Mouse (Mus musculus) spleen, postnatal 14 days (tissue): ENCODE measurements around the gene Gpr142.

ENCODE experiments used
- DNase-seq, 2 experiments: peaks; one replicate each; pipeline ENCODE4 v3.0.0; 2021 to 2022; ENCODE audit warnings: low spot score in 2 of 2

The Gpr142 gene

DNA sequence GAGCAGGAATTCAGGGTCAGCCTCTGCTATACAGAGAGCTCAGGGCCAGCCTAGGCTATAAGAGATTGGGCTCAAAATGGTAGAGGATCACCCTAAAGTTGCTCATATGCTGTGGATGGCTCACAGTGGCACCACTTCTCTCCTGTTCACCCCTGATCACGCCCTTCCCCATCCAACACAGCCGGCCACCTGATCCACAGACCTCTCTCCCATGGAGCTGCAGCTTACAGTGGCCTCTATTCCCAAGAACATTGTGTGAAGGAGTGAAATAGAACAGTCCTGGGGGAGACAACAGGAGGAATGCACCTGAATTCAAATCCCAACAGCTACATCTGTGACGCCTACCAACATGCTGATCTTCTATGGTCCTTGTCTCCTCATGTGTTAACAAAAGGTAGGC lies at the start of gene Gpr142:
Gene Gpr142 (plus strand): TSS at position 301 of the 400 bp plus-strand sequence.
- DNase-seq = no peak

- DNase-seq = peak in 1 of 2 experiments; percentile 19
Measured at GRCm38 (mm10) chr11:114764820-114765818, 33.6 kb upstream of the Gpr142 start, which contains the start of gene Kif19a. Gene Kif19a, plus strand, starts transcription at chr11:114765388.

- no peak for DNase-seq
Measured at GRCm38 (mm10) chr11:114769911-114770310, 28.8 kb upstream of the Gpr142 start.

GRCm38 (mm10) chr11:114771896-114772295 lies 26.8 kb upstream of the Gpr142 start:
- DNase-seq = no peak

DNA sequence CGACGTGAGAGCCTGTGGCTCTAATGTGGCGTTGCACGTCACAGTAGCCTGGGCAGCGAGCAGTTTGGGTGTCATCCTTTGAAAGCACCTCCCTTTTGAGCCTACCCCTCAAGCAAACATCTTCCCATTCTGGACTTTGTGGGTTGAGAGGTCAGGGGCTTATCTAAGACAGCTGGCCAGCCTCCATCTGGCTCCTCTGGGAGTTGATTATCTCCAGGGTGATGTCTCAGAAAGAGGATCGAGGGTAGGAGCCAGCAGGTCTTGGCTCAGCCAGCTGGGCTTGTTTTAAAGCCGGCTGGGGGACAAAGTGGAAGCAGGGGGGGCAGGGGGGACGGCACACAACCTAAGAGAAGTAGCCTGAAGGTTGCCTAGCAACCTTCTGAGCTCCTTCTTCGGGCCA lies 18.6 kb upstream of the Gpr142 start:
- no peak for DNase-seq

- DNase-seq = no peak
Measured at GRCm38 (mm10) chr11:114785892-114786291, 12.8 kb upstream of the Gpr142 start.

- DNase-seq = no peak
Measured at GRCm38 (mm10) chr11:114786326-114786725, 12.4 kb upstream of the Gpr142 start.

- DNase-seq = no peak
Measured at GRCm38 (mm10) chr11:114787611-114788010, 11.1 kb upstream of the Gpr142 start.

GRCm38 (mm10) chr11:114789061-114789714 lies 9.5 kb upstream of the Gpr142 start:
- peak; percentile 52 to 76 for DNase-seq

GRCm38 (mm10) chr11:114789716-114790115 lies 9.0 kb upstream of the Gpr142 start:
- no peak for DNase-seq

- no peak for DNase-seq
Measured at GRCm38 (mm10) chr11:114790171-114790570, 8.6 kb upstream of the Gpr142 start.

- no peak for DNase-seq
Measured at GRCm38 (mm10) chr11:114790841-114791240, 7.9 kb upstream of the Gpr142 start.

GRCm38 (mm10) chr11:114791351-114791889 lies 7.3 kb upstream of the Gpr142 start:
- DNase-seq = no peak

- DNase-seq = no peak
Measured at GRCm38 (mm10) chr11:114791891-114792411, 6.8 kb upstream of the Gpr142 start.

DNA sequence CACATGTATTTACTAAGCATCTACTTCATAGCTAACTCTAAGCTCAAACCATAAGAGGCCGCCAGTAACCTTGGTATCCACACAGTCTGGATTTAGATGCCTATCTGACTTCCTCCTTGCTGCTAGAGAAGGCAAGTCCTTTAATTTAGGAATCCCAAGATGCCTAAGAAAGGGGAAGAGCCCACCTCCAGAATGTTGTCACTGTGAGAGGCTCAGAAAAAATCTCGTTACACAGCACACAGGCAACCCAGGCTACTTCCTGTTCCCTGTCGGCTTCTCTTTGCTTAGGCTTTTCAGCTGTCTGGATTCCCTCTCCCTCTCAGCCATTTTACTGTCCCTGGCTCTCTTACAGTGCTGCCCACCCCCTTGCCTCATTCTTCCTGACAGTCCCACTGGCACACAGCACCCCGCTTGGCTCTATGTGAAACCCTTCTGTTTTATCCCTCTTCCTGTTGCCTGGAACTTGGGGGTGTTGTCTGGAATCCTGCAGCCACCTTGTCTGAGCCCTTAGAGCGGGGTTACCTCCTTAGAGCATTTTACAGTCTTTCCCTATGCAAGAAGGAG lies 5.7 kb upstream of the Gpr142 start:
- DNase-seq = no peak

DNA sequence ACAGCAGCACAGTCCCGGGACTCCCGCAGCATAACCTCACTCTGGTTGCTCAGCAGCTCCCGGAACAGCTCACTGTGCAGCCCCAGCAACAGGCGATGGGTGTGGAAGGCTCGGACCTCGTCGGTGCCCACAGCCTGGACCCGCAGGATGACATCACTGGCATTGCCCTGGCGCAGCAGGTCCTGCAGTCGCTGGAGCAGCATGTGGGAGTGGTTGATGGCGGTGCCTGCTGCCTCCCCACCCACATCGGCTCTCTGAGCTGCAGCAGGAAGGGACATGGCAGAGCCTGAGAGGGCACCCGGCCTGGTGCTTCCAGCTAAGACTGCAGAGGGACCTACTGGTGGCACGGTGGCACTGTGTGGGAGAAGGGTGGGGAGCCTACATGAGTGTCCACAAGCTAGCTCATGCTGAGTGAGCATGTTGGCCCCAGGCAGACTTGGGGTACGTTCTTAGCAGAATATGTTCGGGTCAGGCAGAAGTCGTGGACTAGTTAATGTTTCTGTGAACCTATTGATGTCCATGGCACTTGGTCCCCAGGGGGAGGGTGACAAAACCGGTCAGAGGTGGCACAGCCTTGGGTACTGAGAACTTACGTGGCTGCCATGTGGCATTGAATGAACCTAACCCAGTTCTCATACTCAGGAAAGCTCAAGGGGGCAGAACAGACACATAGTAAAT lies 4.7 kb upstream of the Gpr142 start:
- no peak for DNase-seq

GRCm38 (mm10) chr11:114794691-114795090 lies 4.0 kb upstream of the Gpr142 start:
- DNase-seq = no peak

GRCm38 (mm10) chr11:114795231-114795746 lies 3.4 kb upstream of the Gpr142 start:
- no peak for DNase-seq

- no peak for DNase-seq
Measured at GRCm38 (mm10) chr11:114795848-114796322, 2.8 kb upstream of the Gpr142 start, which contains the start of gene Btbd17. Gene Btbd17, minus strand, starts transcription at chr11:114795945.

DNA sequence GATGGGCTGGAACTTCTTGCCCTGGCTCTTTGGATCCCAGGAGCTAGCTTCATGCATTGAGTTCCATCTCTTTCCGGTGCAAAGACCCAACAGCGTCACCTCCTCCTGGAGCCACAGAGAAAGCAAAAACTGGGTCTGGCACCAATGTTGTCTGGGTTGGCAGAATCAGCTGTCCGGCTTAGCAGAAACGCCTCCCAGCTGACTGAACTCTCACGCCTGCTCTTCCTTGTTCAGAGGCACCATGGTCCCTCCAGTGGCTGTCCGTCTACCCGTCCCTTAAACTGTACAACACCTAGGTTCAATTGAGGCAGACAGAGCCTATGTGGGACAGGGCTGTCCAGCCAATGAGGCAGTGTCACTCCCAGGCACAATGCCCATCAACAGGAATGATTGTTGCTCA lies 1.5 kb upstream of the Gpr142 start:
- no peak for DNase-seq

GRCm38 (mm10) chr11:114797981-114798380 lies 743 bp upstream of the Gpr142 start:
- DNase-seq = no peak
